Mouse (Mus musculus): ENCODE measurements around the gene Cenph.

DNA sequence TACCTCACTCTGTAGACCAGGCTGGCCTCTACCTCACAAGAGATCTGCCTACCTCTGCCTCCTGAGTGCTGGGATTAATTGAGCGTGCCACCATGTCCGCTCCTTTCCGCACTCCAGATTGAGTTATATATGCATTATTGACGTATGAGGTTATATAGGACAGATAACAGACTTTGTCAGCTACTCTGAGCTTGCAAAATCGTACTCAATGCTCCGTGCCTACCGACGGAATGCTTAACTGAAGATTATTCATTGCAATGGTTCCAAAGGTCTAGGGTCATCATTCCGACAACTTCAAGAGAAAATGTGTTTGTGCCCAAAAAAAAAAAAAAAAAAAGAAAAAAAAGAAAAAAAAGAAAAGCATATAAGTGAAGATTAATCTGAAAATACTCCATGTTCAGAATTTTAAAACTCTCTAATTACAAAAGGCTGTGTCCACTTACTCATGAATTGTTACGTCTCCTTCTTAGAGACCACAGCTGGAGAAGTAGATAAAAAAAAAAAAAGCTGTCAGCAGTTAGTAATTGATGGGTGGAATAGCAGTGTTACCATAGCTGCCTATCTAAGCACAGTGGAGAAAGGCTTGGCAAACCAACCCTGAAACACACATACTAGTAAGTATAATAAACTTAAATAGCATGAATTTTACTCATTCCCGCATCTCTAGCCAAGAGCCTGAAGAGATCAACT, 32.2 kb downstream of the Cenph start:
- TF ChIP-seq POLR2A (IDR thresholded peaks at IDR 0.05; ENCODE audit: control insufficient read depth, extremely low read depth, insufficient read depth, low read length, poor library complexity) (no peak), CTCF (IDR thresholded peaks at IDR 0.05; ENCODE audit: borderline replicate concordance, control insufficient read depth, extremely low read depth, insufficient read depth, low read length, poor library complexity) (no peak)
